Mouse (Mus musculus) thymus, postnatal 10 days (tissue): ENCODE data around the gene Psma4.

Experiments used
- DNase-seq, 2 experiments: peaks; one replicate each; pipeline ENCODE4 v3.0.0; 2021; ENCODE audit warnings: low spot score in 2 of 2

Gene Psma4

GRCm38 (mm10) chr9:54950575-54951321 lies at the start of gene Psma4, which contains the start of gene AY074887:
Gene Psma4 (plus strand): TSS chr9:54950790.
Gene AY074887 (minus strand): TSS chr9:54950998.
- DNase-seq = peak; percentile 80 to 93

DNA sequence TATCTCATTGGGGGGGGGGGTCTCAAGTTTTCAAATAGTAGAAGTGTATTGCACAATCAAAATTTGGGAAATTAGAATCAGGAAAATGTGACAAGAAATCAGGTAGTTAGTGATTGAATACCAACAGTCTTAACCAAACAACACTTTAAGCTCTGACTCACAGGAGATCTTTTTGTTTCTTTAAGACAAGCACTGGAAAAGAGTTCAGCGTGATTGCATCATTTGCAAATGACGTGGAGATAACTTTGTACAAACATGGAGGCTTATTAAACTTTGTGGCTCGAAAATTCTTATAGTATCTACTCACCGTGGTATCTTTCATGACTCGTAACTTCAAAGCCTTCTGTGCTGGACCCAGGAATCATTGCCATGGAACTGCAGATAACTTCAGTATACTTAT lies 41.1 kb upstream of the Psma4 start:
- no peak for DNase-seq

GRCm38 (mm10) chr9:54915576-54915975 lies 35.0 kb upstream of the Psma4 start:
- DNase-seq = no peak

GRCm38 (mm10) chr9:54916401-54916800 lies 34.2 kb upstream of the Psma4 start:
- DNase-seq = no peak

DNA sequence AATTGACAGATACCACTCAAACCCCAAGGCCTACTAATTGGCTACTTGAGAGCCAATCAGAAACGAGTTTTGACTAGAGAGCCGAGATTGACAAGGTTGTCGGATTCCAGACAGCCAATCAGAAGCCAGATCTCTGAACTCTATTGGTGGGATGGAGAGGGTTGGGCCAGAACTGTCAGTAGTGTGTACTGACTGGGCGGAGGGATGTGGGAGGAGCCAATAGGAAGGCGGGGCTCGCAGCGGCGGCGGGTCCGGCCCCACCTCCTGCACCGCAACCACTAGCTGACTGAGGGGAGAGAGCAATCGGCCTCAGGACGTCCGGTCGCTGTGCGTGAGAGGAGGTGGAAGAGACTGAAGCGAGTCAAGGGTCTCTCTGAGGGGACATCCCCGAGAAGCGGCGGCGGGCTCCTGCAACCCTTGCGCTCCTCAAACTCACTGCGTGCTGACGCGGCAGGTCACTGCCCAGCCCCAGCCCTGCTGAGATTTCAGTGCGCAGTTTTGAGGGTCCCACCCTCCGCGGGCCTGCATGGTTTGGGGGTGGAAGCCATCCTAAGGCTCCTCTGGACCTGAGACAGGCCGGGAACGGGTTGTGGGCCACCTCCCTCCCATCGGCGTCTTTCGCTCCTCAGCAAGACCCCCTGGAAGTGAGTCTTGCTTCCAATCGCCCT lies 33.4 kb upstream of the Psma4 start, which contains the start of gene Hykk:
Hykk (plus strand) TSS at position 274 of the 668 bp plus-strand sequence.
- peak; percentile 69 to 73 for DNase-seq

GRCm38 (mm10) chr9:54918191-54918590 lies 32.4 kb upstream of the Psma4 start:
- no peak for DNase-seq

GRCm38 (mm10) chr9:54918781-54919180 lies 31.8 kb upstream of the Psma4 start:
- DNase-seq = no peak

DNA sequence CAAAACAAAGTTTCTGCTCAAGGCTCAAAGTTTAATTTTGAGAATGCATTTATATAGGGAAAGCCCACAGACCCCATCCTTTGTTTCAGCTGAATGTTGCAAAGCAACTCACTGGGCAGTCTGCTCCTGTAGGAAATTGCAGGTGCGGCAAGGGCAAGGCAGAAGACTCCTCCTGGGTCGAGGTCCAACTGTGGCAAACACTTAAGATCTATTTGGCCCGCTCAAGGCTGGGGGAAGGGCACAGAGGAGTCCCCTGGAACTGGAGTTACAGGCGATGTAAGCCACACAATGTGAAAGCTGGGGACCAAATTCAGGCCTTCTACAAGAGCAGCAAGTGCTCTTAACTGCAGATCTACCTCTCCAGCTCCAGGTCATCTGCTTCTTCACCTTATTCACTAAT lies 30.6 kb upstream of the Psma4 start:
- no peak for DNase-seq

- no peak for DNase-seq
Observed at GRCm38 (mm10) chr9:54930741-54931140, 19.8 kb upstream of the Psma4 start.

- no peak for DNase-seq
Observed at GRCm38 (mm10) chr9:54931765-54932164, 18.8 kb upstream of the Psma4 start.

DNA sequence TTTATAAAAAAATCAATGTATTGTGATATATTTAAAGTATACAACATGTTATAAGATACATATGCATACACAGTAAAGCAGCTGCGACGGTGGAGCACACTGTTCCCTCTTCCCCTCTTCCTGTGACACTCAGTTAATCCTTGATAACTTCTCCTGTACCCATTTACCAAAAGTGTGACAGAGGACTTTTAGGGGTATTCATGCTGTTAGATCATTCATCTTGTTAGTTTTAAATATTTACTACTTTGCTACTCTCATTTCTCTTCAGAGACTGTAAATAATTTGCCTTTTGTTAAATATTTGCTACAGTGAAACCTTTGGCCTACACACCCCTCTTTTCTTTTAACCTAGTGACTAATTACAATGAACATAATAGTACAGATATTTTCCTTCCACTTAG lies 18.2 kb upstream of the Psma4 start:
- no peak for DNase-seq

- DNase-seq = no peak
Observed at GRCm38 (mm10) chr9:54942071-54942470, 8.5 kb upstream of the Psma4 start.

DNA sequence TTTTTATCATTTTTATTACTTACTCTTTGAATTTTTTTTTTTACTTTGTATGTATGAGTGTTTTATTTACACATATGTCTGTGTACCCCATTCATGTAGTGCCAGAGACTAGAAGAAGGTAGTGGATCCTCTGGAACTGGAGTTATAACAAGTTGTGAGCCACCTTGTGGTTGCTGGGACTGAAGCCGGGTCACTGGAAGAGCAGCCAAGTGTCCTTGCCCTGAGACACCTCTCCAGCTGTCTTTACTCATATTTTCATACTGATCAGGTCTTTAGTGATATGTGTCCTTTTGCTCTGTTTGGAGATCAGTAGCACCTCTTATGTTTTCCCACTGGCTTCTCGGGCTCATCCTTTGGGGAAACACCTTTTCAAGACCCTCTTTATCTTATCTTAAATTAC lies 6.1 kb upstream of the Psma4 start:
- DNase-seq = no peak

- DNase-seq = no peak
Observed at GRCm38 (mm10) chr9:54946256-54946655, 4.3 kb upstream of the Psma4 start.

DNA sequence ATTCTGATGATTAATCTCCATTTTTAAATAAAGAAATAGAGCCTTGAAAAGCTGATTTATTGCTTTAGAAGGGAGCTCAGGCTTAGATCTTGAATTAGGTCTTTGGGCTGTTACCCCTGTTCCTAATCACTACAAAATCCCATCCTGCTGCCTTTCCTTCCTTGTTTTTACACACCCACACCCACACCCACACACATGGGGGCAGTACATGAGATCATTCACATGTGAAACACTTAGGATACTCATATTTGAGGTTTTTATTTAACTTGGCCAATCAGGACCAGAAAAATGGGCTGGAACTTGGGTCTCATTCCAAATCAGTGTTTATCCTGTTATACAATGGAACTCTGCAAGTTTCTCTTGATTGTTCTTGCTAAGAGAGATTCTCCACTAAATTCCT lies 1.1 kb upstream of the Psma4 start:
- no peak for DNase-seq

GRCm38 (mm10) chr9:54950162-54950561 lies 428 bp upstream of the Psma4 start:
- peak in 1 of 2 experiments; percentile 5 for DNase-seq

DNA sequence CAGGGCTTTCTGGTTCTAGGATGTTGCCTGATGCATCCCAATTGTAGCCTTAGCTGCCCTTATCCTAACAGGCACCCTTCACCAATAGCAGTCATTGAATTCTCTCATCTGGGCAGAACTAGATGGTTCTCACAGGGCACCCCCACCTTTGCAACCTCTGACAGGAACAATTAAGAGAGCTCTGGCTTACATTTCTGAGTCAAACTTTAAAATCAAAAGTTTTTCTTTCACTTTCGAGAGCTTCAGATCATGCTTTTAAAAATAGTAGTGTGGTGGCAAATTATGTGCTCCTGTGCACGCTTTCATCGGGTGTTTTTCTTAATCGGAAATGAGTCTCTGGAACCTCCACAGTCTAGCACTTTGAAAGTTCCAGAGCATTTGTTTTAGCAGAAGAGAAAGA lies 10.5 kb downstream of the Psma4 start:
- DNase-seq = no peak

DNA sequence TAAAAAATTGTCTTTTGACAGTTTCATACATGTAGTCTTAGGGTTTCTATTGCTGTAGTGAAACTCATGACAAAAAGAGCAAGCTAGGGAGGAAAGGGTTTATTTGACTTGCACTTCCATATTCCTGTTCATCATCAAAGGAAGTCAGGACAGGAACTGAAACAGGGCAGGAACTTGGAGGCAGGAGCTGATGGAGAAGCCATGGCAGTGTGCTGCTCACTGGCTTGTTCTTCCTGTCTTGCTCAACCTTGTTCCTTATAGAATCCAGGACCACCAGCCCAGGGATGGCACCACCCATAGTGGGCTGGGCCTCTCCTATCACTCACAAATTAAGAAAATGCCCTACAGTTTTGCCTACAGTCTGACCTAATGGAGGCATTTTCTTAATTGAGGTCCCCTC lies 13.1 kb downstream of the Psma4 start:
- DNase-seq = no peak

GRCm38 (mm10) chr9:54969972-54970637 lies 19.5 kb downstream of the Psma4 start:
- no peak for DNase-seq

- no peak for DNase-seq
Observed at GRCm38 (mm10) chr9:54980674-54981073, 30.1 kb downstream of the Psma4 start, which contains the start of gene Chrna5. Gene Chrna5 (plus strand): TSS chr9:54980880.

- DNase-seq = peak in 1 of 2 experiments; percentile 25
Observed at GRCm38 (mm10) chr9:54981291-54982191, 31.0 kb downstream of the Psma4 start.

DNA sequence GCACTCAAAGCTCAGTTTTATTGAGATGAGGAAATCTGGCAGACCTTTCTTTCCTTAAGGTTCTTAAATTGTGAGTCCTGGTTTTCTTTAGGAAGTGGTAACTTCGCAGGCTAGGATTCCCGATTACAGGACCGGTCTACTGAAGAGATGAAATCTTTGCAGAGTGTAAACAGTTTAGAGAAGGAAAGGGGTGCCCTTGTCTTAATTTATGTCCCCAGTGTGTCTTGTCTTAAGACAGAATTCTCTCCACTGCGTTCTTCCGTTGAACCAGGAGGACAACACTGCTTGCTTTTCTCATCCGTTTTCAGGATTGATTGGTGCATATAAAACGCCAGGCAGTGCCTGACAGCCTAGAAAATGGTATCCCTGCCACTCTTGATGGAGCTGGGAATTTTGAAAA lies 31.8 kb downstream of the Psma4 start:
- DNase-seq = no peak
